Mouse (Mus musculus) MEL (cell line): Measurements from ENCODE around the gene Zc3hav1. TPM values are rescaled to one million over a fixed set of nuclear protein-coding genes. Genes with fewer than 3 reads are reported as not detected.

Experiments used
- DNase-seq: peaks from one replicate; pipeline ENCODE4 v3.0.0; 2011; ENCODE audit warnings: low read depth, low spot score
- H3K27ac ChIP-seq: 2 replicates; pipeline ENCODE4 v1.5.1; 2012; ENCODE audit warnings: low read depth, mild to moderate bottlenecking, control low read depth, low read length, moderate library complexity; ENCODE audit not compliant: control insufficient read depth
- H3K27me3 ChIP-seq, 2 experiments: fragments of 150-350 bp in 1 of 2; sonication (generic) in 1 of 2; 2 replicates each; pipeline ENCODE4 v1.6.1; 2012; ENCODE audit warnings: low read length in 2 of 2, mild to moderate bottlenecking in 2 of 2, improper control_type of control experiment in 1 of 2, moderate library complexity in 1 of 2; ENCODE audit not compliant: insufficient read depth in 2 of 2, control insufficient read depth in 1 of 2
- H3K36me3 ChIP-seq, 2 experiments: 2 replicates each; pipeline ENCODE4 v1.6.1; 2012 to 2014; ENCODE audit warnings: low read length in 2 of 2, improper control_type of control experiment in 1 of 2, inconsistent platforms in 1 of 2, mild to moderate bottlenecking in 1 of 2; ENCODE audit not compliant: insufficient read depth in 2 of 2, control insufficient read depth in 1 of 2
- H3K4me1 ChIP-seq, 2 experiments: fragments of 150-350 bp in 1 of 2; sonication (generic) in 1 of 2; 2 replicates each; pipeline ENCODE4 v1.6.1; 2012; ENCODE audit warnings: low read length in 2 of 2, improper control_type of control experiment in 1 of 2, mild to moderate bottlenecking in 1 of 2; ENCODE audit not compliant: insufficient read depth in 2 of 2, control insufficient read depth in 1 of 2
- H3K4me3 ChIP-seq, 2 experiments: fragments of 150-350 bp in 1 of 2; sonication (generic) in 1 of 2; 2 replicates each; pipeline ENCODE4 v1.5.1; 2012; ENCODE audit warnings: low read depth in 2 of 2, low read length in 2 of 2, mild to moderate bottlenecking in 2 of 2, moderate library complexity in 2 of 2, control low read depth in 1 of 2, improper control_type of control experiment in 1 of 2; ENCODE audit not compliant: control insufficient read depth in 1 of 2, insufficient read depth in 1 of 2
- H3K79me2 ChIP-seq: 2 replicates; pipeline ENCODE4 v1.6.1; 2012; ENCODE audit warnings: mild to moderate bottlenecking, low read length, moderate library complexity; ENCODE audit not compliant: control insufficient read depth, poor library complexity, insufficient read depth
- H3K9ac ChIP-seq: 2 replicates; pipeline ENCODE4 v1.6.1; 2012; ENCODE audit warnings: low read depth, mild to moderate bottlenecking, control low read depth, low read length, moderate library complexity; ENCODE audit not compliant: control insufficient read depth, poor library complexity, severe bottlenecking
- H3K9me3 ChIP-seq: fragments of 150-350 bp; sonication (generic); replicated peaks from 2 replicates; pipeline ENCODE4 v1.6.1; 2012; ENCODE audit warnings: mild to moderate bottlenecking, low read length, improper control_type of control experiment, moderate library complexity; ENCODE audit not compliant: insufficient read depth
- CHD1 ChIP-seq: IDR thresholded peaks from 2 replicates; pipeline ENCODE4 v1.6.1; 2012; ENCODE audit warnings: low read depth, mild to moderate bottlenecking, inconsistent platforms, low read length, improper control_type of control experiment
- E2F4 ChIP-seq: IDR thresholded peaks from 2 replicates; pipeline ENCODE4 v1.6.1; 2011; ENCODE audit warnings: low read depth, low read length, improper control_type of control experiment, borderline replicate concordance
- ELF1 ChIP-seq: IDR thresholded peaks from 2 replicates; pipeline ENCODE4 v1.6.1; 2014; ENCODE audit warnings: low read depth, mild to moderate bottlenecking, inconsistent platforms, low read length, improper control_type of control experiment, moderate library complexity
- EP300 ChIP-seq, 2 experiments: IDR thresholded peaks; 2 replicates each; pipeline ENCODE4 v1.6.1; 2011; ENCODE audit warnings: improper control_type of control experiment in 2 of 2, low read length in 2 of 2, low read depth in 1 of 2, mild to moderate bottlenecking in 1 of 2
- GABPA ChIP-seq: IDR thresholded peaks from 2 replicates; pipeline ENCODE4 v1.6.1; 2012; ENCODE audit warnings: low read depth, mild to moderate bottlenecking, inconsistent platforms, low read length, improper control_type of control experiment, moderate library complexity
- HCFC1 ChIP-seq: IDR thresholded peaks from 2 replicates; pipeline ENCODE4 v1.6.1; 2012; ENCODE audit warnings: low read depth, mild to moderate bottlenecking, inconsistent platforms, low read length, improper control_type of control experiment, moderate library complexity
- JUND ChIP-seq: IDR thresholded peaks from 2 replicates; pipeline ENCODE4 v1.6.1; 2011; ENCODE audit warnings: low read depth, mild to moderate bottlenecking, improper control_type of control experiment, low read length
- KAT2A ChIP-seq: conservative IDR thresholded peaks from 2 replicates; pipeline ENCODE4 v1.6.1; 2012; ENCODE audit warnings: low read depth, low read length, improper control_type of control experiment, inconsistent platforms
- MAFK ChIP-seq: IDR thresholded peaks from 2 replicates; pipeline ENCODE4 v1.6.1; 2011; ENCODE audit warnings: low read depth, mild to moderate bottlenecking, low read length, improper control_type of control experiment, borderline replicate concordance
- MAX ChIP-seq: IDR thresholded peaks from 2 replicates; pipeline ENCODE4 v1.6.1; 2011; ENCODE audit warnings: low read length, improper control_type of control experiment
- MEF2A ChIP-seq: IDR thresholded peaks from 2 replicates; pipeline ENCODE4 v1.6.1; 2014; ENCODE audit warnings: low read depth, mild to moderate bottlenecking, inconsistent platforms, low read length, improper control_type of control experiment; ENCODE audit not compliant: poor library complexity, insufficient replicate concordance, severe bottlenecking; ENCODE audit errors: extremely low read depth
- POLR2A ChIP-seq, 2 experiments: IDR thresholded peaks; 2 replicates each; pipeline ENCODE4 v1.6.1; 2011 to 2012; ENCODE audit warnings: low read length in 2 of 2, mild to moderate bottlenecking in 2 of 2, control low read depth in 1 of 2, improper control_type of control experiment in 1 of 2, low read depth in 1 of 2, moderate library complexity in 1 of 2; ENCODE audit not compliant: control insufficient read depth in 1 of 2, insufficient read depth in 1 of 2, poor library complexity in 1 of 2
- SIN3A ChIP-seq: IDR thresholded peaks from 2 replicates; pipeline ENCODE4 v1.6.1; 2012; ENCODE audit warnings: low read length, improper control_type of control experiment, inconsistent platforms
- SMC3 ChIP-seq: IDR thresholded peaks from 2 replicates; pipeline ENCODE4 v1.6.1; 2011; ENCODE audit warnings: low read depth, low read length, improper control_type of control experiment
- TBP ChIP-seq: IDR thresholded peaks from 2 replicates; pipeline ENCODE4 v1.8.0; 2011; ENCODE audit warnings: low read depth, low read length, improper control_type of control experiment
- UBTF ChIP-seq: IDR thresholded peaks from 2 replicates; pipeline ENCODE4 v1.6.1; 2012; ENCODE audit warnings: low read depth, mild to moderate bottlenecking, inconsistent platforms, low read length, improper control_type of control experiment, moderate library complexity, borderline replicate concordance; ENCODE audit not compliant: insufficient read depth
- USF1 ChIP-seq: IDR thresholded peaks from 2 replicates; pipeline ENCODE4 v1.6.1; 2014; ENCODE audit warnings: low read depth, mild to moderate bottlenecking, inconsistent platforms, low read length, improper control_type of control experiment, moderate library complexity
- ZMIZ1 ChIP-seq: IDR thresholded peaks from 2 replicates; pipeline ENCODE4 v1.6.1; 2012; ENCODE audit warnings: low read depth, mild to moderate bottlenecking, inconsistent platforms, low read length, improper control_type of control experiment, moderate library complexity
- polyA plus RNA-seq, 2 experiments: library from polyadenylated mRNA; stranded (reverse) in 1 of 2; unstranded in 1 of 2; fragments of >175 nt in 1 of 2; fragments of >200 nt in 1 of 2; gene quantifications; 2 replicates each; pipeline versions ENCODE4 v1.2.1 to v1.2.4; 2012; ENCODE audit warnings: low replicate concordance in 2 of 2, low read depth in 1 of 2; ENCODE audit not compliant: insufficient read length in 2 of 2, insufficient read depth in 1 of 2, missing spikeins in 1 of 2
- total RNA-seq: library from RNA; depleted of rRNA; stranded (reverse); fragments of 300-350 nt; gene quantifications from 2 replicates; pipeline ENCODE4 v1.2.3, GENCODE M21; 2012

The Zc3hav1 gene
- total and polyA plus RNA-seq, 3 experiments, result 66.6 to 71.0 (median 68.3) TPM

- H3K4me3 ChIP-seq, result no peak overlapping the region
- H3K79me2 ChIP-seq, result no peaks in the 10 kb centered on the region
- DNase-seq, result no peak
- peaks cover 2 to 5% of the 10 kb centered on the region in 2 experiments; a peak in 3 of 4 replicates for H3K36me3 ChIP-seq
- peak overlapping the region; percentile 10; the same call in 1 of the 2 replicates for H3K27ac ChIP-seq
- H3K27me3 ChIP-seq, result no peaks in the 10 kb centered on the region
- no peak overlapping the region for H3K9ac ChIP-seq
- TF ChIP-seq JUND (0 out of 2 replicates have a peak, but pooled peaks have one; percentile 19), USF1 (no peak)
- TF ChIP-seq, all 39 proteins: peak for 1
- no peaks in the 10 kb centered on the region for H3K9me3 ChIP-seq
- H3K4me1 ChIP-seq, result peaks cover 0 to 5% of the 10 kb centered on the region in 2 experiments; a peak in 2 of 4 replicates
These were observed 61.3 kb downstream of the Zc3hav1 start for GRCm38 (mm10) chr6:38292871-38293646.

- no peak overlapping the region for H3K27ac ChIP-seq
- no peaks in the 10 kb centered on the region for H3K9me3 ChIP-seq
- H3K4me3 ChIP-seq, result no peak overlapping the region
- no peak for TF ChIP-seq MAFK
- TF ChIP-seq TBP, result no peak
- no peak for TF ChIP-seq POLR2A (IDR thresholded peaks at IDR 0.05; ENCODE audit: control insufficient read depth in 1 of 2, insufficient read depth in 1 of 2, low read depth in 1 of 2, low read length in 2 of 2, poor library complexity in 1 of 2)
- no peak for TF ChIP-seq EP300 (IDR thresholded peaks at IDR 0.05; ENCODE audit: low read depth in 1 of 2, low read length in 2 of 2)
- no peak for TF ChIP-seq GABPA
- TF ChIP-seq SMC3, result no peak
- no peak for TF ChIP-seq UBTF
- TF ChIP-seq SIN3A, result no peak
- no peak for TF ChIP-seq KAT2A
- TF ChIP-seq CHD1, result no peak
- no peak for TF ChIP-seq MAX
- TF ChIP-seq E2F4, result no peak
- no peak overlapping the region for H3K9ac ChIP-seq
- no peaks in the 10 kb centered on the region for H3K4me1 ChIP-seq
- H3K36me3 ChIP-seq, result no peaks in the 10 kb centered on the region
- no peaks in the 10 kb centered on the region for H3K79me2 ChIP-seq
- H3K27me3 ChIP-seq, result no peaks in the 10 kb centered on the region
- no peak for DNase-seq
These were observed 70.0 kb downstream of the Zc3hav1 start for GRCm38 (mm10) chr6:38284422-38284821.

- Histone ChIP-seq H3K79me2 (no peaks in the 10 kb centered on the region), H3K36me3 (peaks cover 0 to 3% of the 10 kb centered on the region in 2 experiments; a peak in 1 of 4 replicates), H3K4me3 (no peak overlapping the region), H3K27me3 (no peaks in the 10 kb centered on the region), H3K27ac (no peak overlapping the region), H3K9ac (no peak overlapping the region), H3K4me1 (peaks cover 6 to 9% of the 10 kb centered on the region in 2 experiments), H3K9me3 (no peaks in the 10 kb centered on the region)
- no peak for TF ChIP-seq SIN3A
- TF ChIP-seq ELF1, result no peak
- TF ChIP-seq HCFC1, result no peak
- no peak for TF ChIP-seq MEF2A
- no peak for TF ChIP-seq ZMIZ1
- DNase-seq, result no peak
These were observed 89.9 kb downstream of the Zc3hav1 start for GRCm38 (mm10) chr6:38264466-38264865.
